Mouse (Mus musculus) ES-Bruce4 (cell line): ENCODE measurements at regions not wholly inside any gene's neighbourhood (a gene's known extent, or its start where the extent isn't known, plus 50 kb on each side); places are given as distances from the start of the nearest gene placed in this dataset.

Source experiments
- H3K27ac ChIP-seq: 2 replicates; pipeline ENCODE4 v1.5.1; 2012; ENCODE audit warnings: low read length, inconsistent platforms; ENCODE audit not compliant: insufficient read depth
- H3K27me3 ChIP-seq: 2 replicates; pipeline ENCODE4 v1.6.1; 2012; ENCODE audit warnings: mild to moderate bottlenecking, low read length, inconsistent platforms; ENCODE audit not compliant: control insufficient read depth, poor library complexity, insufficient read depth, severe bottlenecking
- H3K36me3 ChIP-seq: 2 replicates; pipeline ENCODE4 v1.6.1; 2012; ENCODE audit warnings: inconsistent platforms, mild to moderate bottlenecking, low read length, moderate library complexity; ENCODE audit not compliant: control insufficient read depth, poor library complexity, insufficient read depth, severe bottlenecking
- H3K4me1 ChIP-seq: one replicate; pipeline ENCODE4 v1.8.1; 2011; ENCODE audit warnings: low read length; ENCODE audit not compliant: control insufficient read depth, insufficient read depth
- H3K4me3 ChIP-seq: 2 replicates; pipeline ENCODE4 v1.5.1; 2011; ENCODE audit warnings: low read depth, mild to moderate bottlenecking, low read length
- H3K9ac ChIP-seq: 2 replicates; pipeline ENCODE4 v1.6.1; 2012; ENCODE audit warnings: low read depth, mild to moderate bottlenecking, inconsistent platforms; ENCODE audit not compliant: poor library complexity, severe bottlenecking
- H3K9me3 ChIP-seq: replicated peaks from 2 replicates; pipeline ENCODE4 v1.6.1; 2012; ENCODE audit warnings: mild to moderate bottlenecking, low read length, inconsistent platforms; ENCODE audit not compliant: control insufficient read depth, poor library complexity, insufficient read depth, severe bottlenecking
- CTCF ChIP-seq: IDR thresholded peaks from one replicate; pipeline ENCODE4 v1.8.1; 2011; ENCODE audit warnings: low read depth, low read length
- EP300 ChIP-seq: IDR thresholded peaks from 2 replicates; pipeline ENCODE4 v1.6.1; 2011; ENCODE audit warnings: low read depth, low read length; ENCODE audit not compliant: insufficient read depth
- POLR2A ChIP-seq: IDR thresholded peaks from one replicate; pipeline ENCODE4 v1.8.1; 2011; ENCODE audit warnings: low read length; ENCODE audit not compliant: insufficient read depth

GRCm38 (mm10) chr10:68967976-68968968 is 183.0 kb upstream of the Rhobtb1 start:
- Histone ChIP-seq H3K9me3 (no peaks in the 10 kb centered on the region), H3K36me3 (no peaks in the 10 kb centered on the region), H3K27me3 (no peaks in the 10 kb centered on the region), H3K9ac (no peak overlapping the region), H3K4me1 (no peaks in the 10 kb centered on the region), H3K27ac (no peak overlapping the region), H3K4me3 (no peak overlapping the region)
- TF ChIP-seq POLR2A (no peak), CTCF (no peak), EP300 (no peak)

- Histone ChIP-seq H3K9ac (no peak overlapping the region), H3K36me3 (no peaks in the 10 kb centered on the region), H3K27ac (no peak overlapping the region), H3K4me1 (no peaks in the 10 kb centered on the region), H3K9me3 (no peaks in the 10 kb centered on the region), H3K4me3 (no peak overlapping the region), H3K27me3 (no peaks in the 10 kb centered on the region)
- no peak for TF ChIP-seq EP300
- no peak for TF ChIP-seq POLR2A
Measured at GRCm38 (mm10) chr10:68970521-68970920, 180.7 kb upstream of the Rhobtb1 start.

- H3K27ac ChIP-seq, result no peak overlapping the region
- no peaks in the 10 kb centered on the region for H3K4me1 ChIP-seq
Measured at GRCm38 (mm10) chr10:68974771-68975170, 176.5 kb upstream of the Rhobtb1 start.

GRCm38 (mm10) chr10:68976443-68977025 is 174.7 kb upstream of the Rhobtb1 start:
- Histone ChIP-seq H3K27ac (no peak overlapping the region), H3K4me3 (no peak overlapping the region)

More at GRCm38 (mm10) chr10:68974771-68975170, 176.5 kb upstream of the Rhobtb1 start:
- no peaks in the 10 kb centered on the region for H3K27me3 ChIP-seq
- no peak overlapping the region for H3K9ac ChIP-seq
- H3K36me3 ChIP-seq, result no peaks in the 10 kb centered on the region
- TF ChIP-seq POLR2A (no peak), EP300 (no peak), CTCF (no peak)
- H3K9me3 ChIP-seq, result no peaks in the 10 kb centered on the region
- no peak overlapping the region for H3K4me3 ChIP-seq

GRCm38 (mm10) chr10:68978115-68978514 is 173.1 kb upstream of the Rhobtb1 start:
- Histone ChIP-seq H3K9me3 (no peaks in the 10 kb centered on the region), H3K4me1 (no peaks in the 10 kb centered on the region), H3K36me3 (no peaks in the 10 kb centered on the region), H3K4me3 (no peak overlapping the region), H3K27me3 (no peaks in the 10 kb centered on the region), H3K9ac (no peak overlapping the region), H3K27ac (no peak overlapping the region)
- TF ChIP-seq CTCF (no peak), EP300 (no peak), POLR2A (no peak)

More at GRCm38 (mm10) chr10:68976443-68977025, 174.7 kb upstream of the Rhobtb1 start:
- no peak overlapping the region for H3K9ac ChIP-seq
- no peaks in the 10 kb centered on the region for H3K4me1 ChIP-seq
- TF ChIP-seq POLR2A (no peak), CTCF (no peak), EP300 (no peak)
- H3K27me3 ChIP-seq, result no peaks in the 10 kb centered on the region
- no peaks in the 10 kb centered on the region for H3K9me3 ChIP-seq
- H3K36me3 ChIP-seq, result no peaks in the 10 kb centered on the region

GRCm38 (mm10) chr10:68979949-68980348 is 171.3 kb upstream of the Rhobtb1 start:
- TF ChIP-seq POLR2A, result no peak
- TF ChIP-seq CTCF, result no peak
- TF ChIP-seq EP300, result no peak
- H3K9me3 ChIP-seq, result no peaks in the 10 kb centered on the region

More at GRCm38 (mm10) chr10:68979949-68980348, 171.3 kb upstream of the Rhobtb1 start:
- Histone ChIP-seq H3K9ac (no peak overlapping the region), H3K27ac (no peak overlapping the region), H3K36me3 (no peaks in the 10 kb centered on the region), H3K4me3 (no peak overlapping the region), H3K27me3 (no peaks in the 10 kb centered on the region), H3K4me1 (no peaks in the 10 kb centered on the region)
